Mouse (Mus musculus) MEL (cell line): ENCODE results near the gene Flywch1. TPM values are rescaled to one million over a fixed set of nuclear protein-coding genes. Genes with fewer than 3 reads are reported as not detected.
A peak's percentile ranks its signal among the peaks of the same experiment; 100 is the strongest.

Experiments
- DNase-seq: peaks from one replicate; pipeline ENCODE4 v3.0.0; 2011; ENCODE audit warnings: low read depth, low spot score
- H3K27ac ChIP-seq: 2 replicates; pipeline ENCODE4 v1.5.1; 2012; ENCODE audit warnings: low read depth, mild to moderate bottlenecking, control low read depth, low read length, moderate library complexity; ENCODE audit not compliant: control insufficient read depth
- H3K27me3 ChIP-seq, 2 experiments: fragments of 150-350 bp in 1 of 2; sonication (generic) in 1 of 2; 2 replicates each; pipeline ENCODE4 v1.6.1; 2012; ENCODE audit warnings: low read length in 2 of 2, mild to moderate bottlenecking in 2 of 2, improper control_type of control experiment in 1 of 2, moderate library complexity in 1 of 2; ENCODE audit not compliant: insufficient read depth in 2 of 2, control insufficient read depth in 1 of 2
- H3K36me3 ChIP-seq, 2 experiments: 2 replicates each; pipeline ENCODE4 v1.6.1; 2012 to 2014; ENCODE audit warnings: low read length in 2 of 2, improper control_type of control experiment in 1 of 2, inconsistent platforms in 1 of 2, mild to moderate bottlenecking in 1 of 2; ENCODE audit not compliant: insufficient read depth in 2 of 2, control insufficient read depth in 1 of 2
- H3K4me1 ChIP-seq, 2 experiments: fragments of 150-350 bp in 1 of 2; sonication (generic) in 1 of 2; 2 replicates each; pipeline ENCODE4 v1.6.1; 2012; ENCODE audit warnings: low read length in 2 of 2, improper control_type of control experiment in 1 of 2, mild to moderate bottlenecking in 1 of 2; ENCODE audit not compliant: insufficient read depth in 2 of 2, control insufficient read depth in 1 of 2
- H3K4me3 ChIP-seq, 2 experiments: fragments of 150-350 bp in 1 of 2; sonication (generic) in 1 of 2; 2 replicates each; pipeline ENCODE4 v1.5.1; 2012; ENCODE audit warnings: low read depth in 2 of 2, low read length in 2 of 2, mild to moderate bottlenecking in 2 of 2, moderate library complexity in 2 of 2, control low read depth in 1 of 2, improper control_type of control experiment in 1 of 2; ENCODE audit not compliant: control insufficient read depth in 1 of 2, insufficient read depth in 1 of 2
- H3K79me2 ChIP-seq: 2 replicates; pipeline ENCODE4 v1.6.1; 2012; ENCODE audit warnings: mild to moderate bottlenecking, low read length, moderate library complexity; ENCODE audit not compliant: control insufficient read depth, poor library complexity, insufficient read depth
- H3K9ac ChIP-seq: 2 replicates; pipeline ENCODE4 v1.6.1; 2012; ENCODE audit warnings: low read depth, mild to moderate bottlenecking, control low read depth, low read length, moderate library complexity; ENCODE audit not compliant: control insufficient read depth, poor library complexity, severe bottlenecking
- H3K9me3 ChIP-seq: fragments of 150-350 bp; sonication (generic); replicated peaks from 2 replicates; pipeline ENCODE4 v1.6.1; 2012; ENCODE audit warnings: mild to moderate bottlenecking, low read length, improper control_type of control experiment, moderate library complexity; ENCODE audit not compliant: insufficient read depth
- CTCF ChIP-seq, 3 experiments: IDR thresholded peaks in 2 of 3; conservative IDR thresholded peaks in 1 of 3; 2 replicates each; pipeline ENCODE4 v1.5.1; 2011 to 2012; ENCODE audit warnings: low read length in 3 of 3, low read depth in 2 of 3, mild to moderate bottlenecking in 2 of 3, improper control_type of control experiment in 1 of 3, inconsistent platforms in 1 of 3, mixed read lengths in 1 of 3, moderate library complexity in 1 of 3; ENCODE audit not compliant: control insufficient read depth in 1 of 3, insufficient read depth in 1 of 3, poor library complexity in 1 of 3, severe bottlenecking in 1 of 3
- E2F4 ChIP-seq: IDR thresholded peaks from 2 replicates; pipeline ENCODE4 v1.6.1; 2011; ENCODE audit warnings: low read depth, low read length, improper control_type of control experiment, borderline replicate concordance
- ELF1 ChIP-seq: IDR thresholded peaks from 2 replicates; pipeline ENCODE4 v1.6.1; 2014; ENCODE audit warnings: low read depth, mild to moderate bottlenecking, inconsistent platforms, low read length, improper control_type of control experiment, moderate library complexity
- ETS1 ChIP-seq: IDR thresholded peaks from 2 replicates; pipeline ENCODE4 v1.6.1; 2012; ENCODE audit warnings: low read depth, mild to moderate bottlenecking, inconsistent platforms, low read length, improper control_type of control experiment, moderate library complexity
- GABPA ChIP-seq: IDR thresholded peaks from 2 replicates; pipeline ENCODE4 v1.6.1; 2012; ENCODE audit warnings: low read depth, mild to moderate bottlenecking, inconsistent platforms, low read length, improper control_type of control experiment, moderate library complexity
- KAT2A ChIP-seq: conservative IDR thresholded peaks from 2 replicates; pipeline ENCODE4 v1.6.1; 2012; ENCODE audit warnings: low read depth, low read length, improper control_type of control experiment, inconsistent platforms
- MAZ ChIP-seq: IDR thresholded peaks from 2 replicates; pipeline ENCODE4 v1.6.1; 2012; ENCODE audit warnings: low read depth, mild to moderate bottlenecking, inconsistent platforms, low read length, improper control_type of control experiment
- MXI1 ChIP-seq: IDR thresholded peaks from 2 replicates; pipeline ENCODE4 v1.6.1; 2011; ENCODE audit warnings: mild to moderate bottlenecking, low read depth, low read length, improper control_type of control experiment
- MYC ChIP-seq: IDR thresholded peaks from 2 replicates; pipeline ENCODE4 v1.6.1; 2011; ENCODE audit warnings: low read depth, mild to moderate bottlenecking, low read length, improper control_type of control experiment, moderate library complexity
- NELFE ChIP-seq: IDR thresholded peaks from 2 replicates; pipeline ENCODE4 v1.6.1; 2011; ENCODE audit warnings: low read depth, low read length, improper control_type of control experiment
- POLR2A ChIP-seq, 2 experiments: IDR thresholded peaks; 2 replicates each; pipeline ENCODE4 v1.6.1; 2011 to 2012; ENCODE audit warnings: low read length in 2 of 2, mild to moderate bottlenecking in 2 of 2, control low read depth in 1 of 2, improper control_type of control experiment in 1 of 2, low read depth in 1 of 2, moderate library complexity in 1 of 2; ENCODE audit not compliant: control insufficient read depth in 1 of 2, insufficient read depth in 1 of 2, poor library complexity in 1 of 2
- RCOR1 ChIP-seq: IDR thresholded peaks from 2 replicates; pipeline ENCODE4 v1.6.1; 2012; ENCODE audit warnings: low read depth, mild to moderate bottlenecking, inconsistent platforms, low read length, improper control_type of control experiment
- SIN3A ChIP-seq: IDR thresholded peaks from 2 replicates; pipeline ENCODE4 v1.6.1; 2012; ENCODE audit warnings: low read length, improper control_type of control experiment, inconsistent platforms
- SMC3 ChIP-seq: IDR thresholded peaks from 2 replicates; pipeline ENCODE4 v1.6.1; 2011; ENCODE audit warnings: low read depth, low read length, improper control_type of control experiment
- TBP ChIP-seq: IDR thresholded peaks from 2 replicates; pipeline ENCODE4 v1.8.0; 2011; ENCODE audit warnings: low read depth, low read length, improper control_type of control experiment
- USF2 ChIP-seq, 2 experiments: IDR thresholded peaks; 2 replicates each; pipeline ENCODE4 v1.6.1; 2011 to 2012; ENCODE audit warnings: improper control_type of control experiment in 2 of 2, low read length in 2 of 2, borderline replicate concordance in 1 of 2, inconsistent platforms in 1 of 2, low read depth in 1 of 2, mild to moderate bottlenecking in 1 of 2; ENCODE audit not compliant: insufficient read depth in 1 of 2
- ZKSCAN1 ChIP-seq: IDR thresholded peaks from 2 replicates; pipeline ENCODE4 v1.6.1; 2012; ENCODE audit warnings: low read depth, mild to moderate bottlenecking, inconsistent platforms, low read length, improper control_type of control experiment, moderate library complexity
- ZMIZ1 ChIP-seq: IDR thresholded peaks from 2 replicates; pipeline ENCODE4 v1.6.1; 2012; ENCODE audit warnings: low read depth, mild to moderate bottlenecking, inconsistent platforms, low read length, improper control_type of control experiment, moderate library complexity
- polyA plus RNA-seq, 2 experiments: library from polyadenylated mRNA; stranded (reverse) in 1 of 2; unstranded in 1 of 2; fragments of >175 nt in 1 of 2; fragments of >200 nt in 1 of 2; gene quantifications; 2 replicates each; pipeline versions ENCODE4 v1.2.1 to v1.2.4; 2012; ENCODE audit warnings: low replicate concordance in 2 of 2, low read depth in 1 of 2; ENCODE audit not compliant: insufficient read length in 2 of 2, insufficient read depth in 1 of 2, missing spikeins in 1 of 2
- total RNA-seq: library from RNA; depleted of rRNA; stranded (reverse); fragments of 300-350 nt; gene quantifications from 2 replicates; pipeline ENCODE4 v1.2.3, GENCODE M21; 2012

Flywch1 gene
- total and polyA plus RNA-seq, 3 experiments = 15.3 to 29.7 TPM; not detected in 1

- no peak for TF ChIP-seq RCOR1
- TF ChIP-seq CTCF (IDR thresholded peaks at IDR 0.05 in 2 of 3, conservative IDR thresholded peaks at IDR 0.05 in 1 of 3; ENCODE audit: control insufficient read depth in 1 of 3, insufficient read depth in 1 of 3, low read depth in 2 of 3, low read length in 3 of 3, poor library complexity in 1 of 3, severe bottlenecking in 1 of 3) = peak; percentile 10 to 57 (median 37); a peak in 4 of 6 replicates
- Histone ChIP-seq H3K4me1 (peaks cover 4 to 23% of the 10 kb centered on the region in 2 experiments; a peak in 3 of 4 replicates), H3K27ac (no peak overlapping the region), H3K9me3 (no peaks in the 10 kb centered on the region), H3K79me2 (no peaks in the 10 kb centered on the region), H3K9ac (no peak overlapping the region), H3K36me3 (peaks cover 0 to 4% of the 10 kb centered on the region in 2 experiments; a peak in 2 of 4 replicates), H3K27me3 (no peaks in the 10 kb centered on the region), H3K4me3 (no peak overlapping the region)
- peak; percentile 48 for DNase-seq
Measured at GRCm38 (mm10) chr17:23746311-23746710, 25.1 kb downstream of the Flywch1 start.

GRCm38 (mm10) chr17:23745301-23746251 is 25.8 kb downstream of the Flywch1 start, which contains the start of gene Kremen2:
Kremen2 (minus strand) TSS chr17:23745833.
- H3K9ac ChIP-seq = no peak within 1 kb of the TSS
- H3K79me2 ChIP-seq = no peaks in the 10 kb centered on the region
- peaks cover 0 to 4% of the 10 kb centered on the region in 2 experiments; a peak in 2 of 4 replicates for H3K36me3 ChIP-seq
- no peak for DNase-seq
- H3K9me3 ChIP-seq = no peaks in the 10 kb centered on the region
- H3K4me1 ChIP-seq = peaks cover 4 to 27% of the 10 kb centered on the region in 2 experiments; a peak in 3 of 4 replicates
- TF ChIP-seq E2F4 (no peak), ETS1 (no peak), ZKSCAN1 (no peak), USF2 (IDR thresholded peaks at IDR 0.05; ENCODE audit: borderline replicate concordance in 1 of 2, insufficient read depth in 1 of 2, low read depth in 1 of 2, low read length in 2 of 2) (no peak), ELF1 (no peak), POLR2A (IDR thresholded peaks at IDR 0.05; ENCODE audit: control insufficient read depth in 1 of 2, insufficient read depth in 1 of 2, low read depth in 1 of 2, low read length in 2 of 2, poor library complexity in 1 of 2) (no peak), SMC3 (no peak), KAT2A (no peak), TBP (no peak), MYC (no peak), ZMIZ1 (no peak), MXI1 (no peak), GABPA (no peak), MAZ (no peak), SIN3A (no peak), NELFE (no peak)
- no peaks in the 10 kb centered on the region for H3K27me3 ChIP-seq
- no peak within 1 kb of the TSS for H3K4me3 ChIP-seq
- H3K27ac ChIP-seq = no peak within 1 kb of the TSS
